In the genomic region with DNA sequence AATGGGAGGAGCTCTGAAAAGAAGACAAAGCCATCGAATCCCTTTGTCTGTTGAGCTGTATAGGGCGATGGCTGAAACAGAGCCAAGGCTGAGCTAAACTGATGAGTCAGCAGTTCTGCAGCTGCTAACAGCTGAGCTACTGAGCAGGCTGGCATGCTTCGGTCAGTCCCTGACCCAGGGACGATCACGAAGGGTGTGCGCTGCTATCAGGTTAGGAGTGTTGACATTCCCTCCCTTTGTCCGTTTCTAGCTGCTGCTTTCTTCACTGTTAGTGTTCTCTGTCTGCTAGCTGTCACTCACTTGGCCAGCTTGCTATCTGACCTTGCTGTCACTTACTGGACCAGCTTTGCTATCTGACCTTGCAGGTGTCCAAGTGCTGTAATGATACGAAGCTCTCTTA, we compare ENCODE assay signal across 8 mouse cellular contexts. TPM values are rescaled to one million over a fixed set of nuclear protein-coding genes. Genes with fewer than 3 reads are reported as not detected.
DNase-seq lines count a peak whose midpoint lies in the region; ATAC-seq lines count a peak whose summit lies in the region.

No protein-coding gene starts in this region.

- no peak for DNase-seq in kidney, postnatal 10 days
- peak; percentile 47 for DNase-seq in adipocyte (ENCODE audit: low spot score)
- peak; percentile 48 for DNase-seq in retina, postnatal 1 day
- DNase-seq in thymus, postnatal 36 days, result no peak
- no peak for DNase-seq in kidney, postnatal 25 days
- DNase-seq in forebrain, embryonic 10.5 days (ENCODE audit: extremely low spot score, low spot score), result no peak

- H3K36me3 ChIP-seq in kidney, embryonic 15.5 days, result no peaks in the 10 kb centered on the region
- H3K36me3 ChIP-seq in heart, embryonic 15.5 days, result no peaks in the 10 kb centered on the region
- H3K36me3 ChIP-seq in forebrain, embryonic 10.5 days (replicated peaks), result no peaks in the 10 kb centered on the region

- no peaks in the 10 kb centered on the region for H3K9me3 ChIP-seq in kidney, embryonic 15.5 days (replicated peaks)
- no peaks in the 10 kb centered on the region for H3K9me3 ChIP-seq in heart, embryonic 15.5 days (replicated peaks)
- no peaks in the 10 kb centered on the region for H3K9me3 ChIP-seq in forebrain, embryonic 10.5 days

- H3K27me3 ChIP-seq in kidney, embryonic 15.5 days, result peaks cover 8% of the 10 kb centered on the region; the same call in 1 of the 2 replicates
- H3K27me3 ChIP-seq in heart, embryonic 15.5 days, result 0 out of 2 replicates have a peak, but pooled peaks cover 6% of the 10 kb centered on the region
- H3K27me3 ChIP-seq in forebrain, embryonic 10.5 days (ENCODE audit: poor library complexity, severe bottlenecking), result peaks cover 9% of the 10 kb centered on the region; the same call in 1 of the 2 replicates

- 0 out of 2 replicates have a peak, but pooled peaks have one; percentile 60 for ATAC-seq in kidney, embryonic 15.5 days (replicated peaks; ENCODE audit: low FRiP score)
- peak; percentile 55; the same call in 1 of the 2 replicates for ATAC-seq in heart, embryonic 15.5 days (replicated peaks; ENCODE audit: insufficient number of reproducible peaks, insufficient read depth, low FRiP score, low read depth)

- no peak overlapping the region for H3K4me2 ChIP-seq in kidney, embryonic 15.5 days
- no peak overlapping the region for H3K4me2 ChIP-seq in heart, embryonic 15.5 days

- H3K4me3 ChIP-seq in kidney, embryonic 15.5 days (replicated peaks), result no peak overlapping the region
- H3K4me3 ChIP-seq in heart, embryonic 15.5 days, result no peak overlapping the region
- H3K4me3 ChIP-seq in forebrain, embryonic 10.5 days, result no peak overlapping the region

- H3K4me1 ChIP-seq in kidney, embryonic 15.5 days, result no peaks in the 10 kb centered on the region
- H3K4me1 ChIP-seq in heart, embryonic 15.5 days (replicated peaks), result peaks cover 6% of the 10 kb centered on the region
- no peaks in the 10 kb centered on the region for H3K4me1 ChIP-seq in forebrain, embryonic 10.5 days

- no peak overlapping the region for H3K27ac ChIP-seq in kidney, embryonic 15.5 days
- H3K27ac ChIP-seq in heart, embryonic 15.5 days, result no peak overlapping the region
- no peak overlapping the region for H3K27ac ChIP-seq in forebrain, embryonic 10.5 days

- WGBS in kidney, embryonic 15.5 days, result 55% methylated on average over 8 of the region's 8 CpGs
- WGBS in heart, embryonic 15.5 days, result 17% methylated on average over 8 of the region's 8 CpGs
- WGBS in forebrain, embryonic 10.5 days, result 77% methylated on average over 8 of the region's 8 CpGs

- H3K9ac ChIP-seq in kidney, embryonic 15.5 days, result no peak overlapping the region
- H3K9ac ChIP-seq in heart, embryonic 15.5 days, result no peak overlapping the region

RNA-seq across cellular contexts. Expression of a gene that starts 6.1 kb away (rescaled TPM):
- polyA plus RNA-seq in kidney, embryonic 15.5 days (2015; fragmentation: Nextera tagmentation; extraction: Ambion mirVana), result 20.7 and 24.6 TPM in 2 replicates
- 14.8 and 18.3 TPM in 2 replicates for polyA plus RNA-seq in heart, embryonic 15.5 days (2015; fragmentation: Nextera tagmentation; extraction: Ambion mirVana)
- polyA plus RNA-seq in forebrain, embryonic 10.5 days (2016; fragmentation: Nextera tagmentation; extraction: Ambion mirVana), result 24.3 and 24.7 TPM in 2 replicates

RNA-seq across cellular contexts. Expression of a gene that starts 6.5 kb away (rescaled TPM):
- polyA plus RNA-seq in kidney, embryonic 15.5 days (2015; fragmentation: Nextera tagmentation; extraction: Ambion mirVana), result 0.16 and 0.24 TPM in 2 replicates
- 0.16 and 0.30 TPM in 2 replicates for polyA plus RNA-seq in heart, embryonic 15.5 days (2015; fragmentation: Nextera tagmentation; extraction: Ambion mirVana)
- 0.30 TPM in 1 of 2 replicates, not detected in the other for polyA plus RNA-seq in forebrain, embryonic 10.5 days (2016; fragmentation: Nextera tagmentation; extraction: Ambion mirVana)

RNA-seq across cellular contexts. Expression of a gene that starts 11.3 kb away (rescaled TPM):
- 44.4 and 45.3 TPM in 2 replicates for polyA plus RNA-seq in kidney, embryonic 15.5 days (2015; fragmentation: Nextera tagmentation; extraction: Ambion mirVana)
- 22.9 and 33.6 TPM in 2 replicates for polyA plus RNA-seq in heart, embryonic 15.5 days (2015; fragmentation: Nextera tagmentation; extraction: Ambion mirVana)
- 54.6 TPM in 2 replicates for polyA plus RNA-seq in forebrain, embryonic 10.5 days (2016; fragmentation: Nextera tagmentation; extraction: Ambion mirVana)

RNA-seq across cellular contexts. Expression of a gene that starts 35.2 kb away (rescaled TPM):
- polyA plus RNA-seq in kidney, embryonic 15.5 days (2015; fragmentation: Nextera tagmentation; extraction: Ambion mirVana), result not detected in 2 replicates
- polyA plus RNA-seq in heart, embryonic 15.5 days (2015; fragmentation: Nextera tagmentation; extraction: Ambion mirVana), result 0.05 TPM in 1 of 2 replicates, not detected in the other
- not detected in 2 replicates for polyA plus RNA-seq in forebrain, embryonic 10.5 days (2016; fragmentation: Nextera tagmentation; extraction: Ambion mirVana)

RNA-seq across cellular contexts. Expression of a gene that starts 43.7 kb away (rescaled TPM):
- 29.6 and 31.6 TPM in 2 replicates for polyA plus RNA-seq in kidney, embryonic 15.5 days (2015; fragmentation: Nextera tagmentation; extraction: Ambion mirVana)
- polyA plus RNA-seq in heart, embryonic 15.5 days (2015; fragmentation: Nextera tagmentation; extraction: Ambion mirVana), result 23.1 and 24.8 TPM in 2 replicates
- polyA plus RNA-seq in forebrain, embryonic 10.5 days (2016; fragmentation: Nextera tagmentation; extraction: Ambion mirVana), result 10.9 and 11.5 TPM in 2 replicates

Comparison
In these comparisons a context has a peak if more than half of its experiments do, and no peak if none do; other contexts are left out.
1. DNase-seq: peak in adipocyte (single experiment) and retina, postnatal 1 day (single experiment); none in kidney, postnatal 10 days (single experiment), thymus, postnatal 36 days (0 of 2), kidney, postnatal 25 days (0 of 2) and forebrain, embryonic 10.5 days (single experiment).